Mouse (Mus musculus) CH12.LX (cell line): ENCODE measurements around the gene Dennd2c.

Experiments used
- CHD2 ChIP-seq: IDR thresholded peaks from 2 replicates; pipeline ENCODE4 v1.6.1; 2011; ENCODE audit warnings: low read length, improper control_type of control experiment
- CTCF ChIP-seq, 2 experiments: IDR thresholded peaks in 1 of 2; conservative IDR thresholded peaks in 1 of 2; 2 replicates each; pipeline ENCODE4 v1.5.1; 2011 to 2012; ENCODE audit warnings: low read depth in 2 of 2, low read length in 2 of 2, improper control_type of control experiment in 1 of 2, inconsistent platforms in 1 of 2, mild to moderate bottlenecking in 1 of 2, moderate library complexity in 1 of 2
- EP300 ChIP-seq: IDR thresholded peaks from 2 replicates; pipeline ENCODE4 v1.6.1; 2011; ENCODE audit warnings: low read length, improper control_type of control experiment
- IRF4 ChIP-seq: IDR thresholded peaks from 2 replicates; pipeline ENCODE4 v1.6.1; 2014; ENCODE audit warnings: low read depth, mild to moderate bottlenecking, inconsistent platforms, low read length, improper control_type of control experiment
- JUND ChIP-seq: conservative IDR thresholded peaks from 2 replicates; pipeline ENCODE4 v1.6.1; 2011; ENCODE audit warnings: low read depth, low read length, improper control_type of control experiment
- MAX ChIP-seq: IDR thresholded peaks from 2 replicates; pipeline ENCODE4 v1.6.1; 2011; ENCODE audit warnings: low read length, improper control_type of control experiment
- MXI1 ChIP-seq: IDR thresholded peaks from 2 replicates; pipeline ENCODE4 v1.6.1; 2011; ENCODE audit warnings: mild to moderate bottlenecking, low read depth, low read length, improper control_type of control experiment
- NRF1 ChIP-seq: IDR thresholded peaks from 2 replicates; pipeline ENCODE4 v1.6.1; 2014; ENCODE audit warnings: low read depth, mild to moderate bottlenecking, inconsistent platforms, low read length, improper control_type of control experiment, moderate library complexity
- POLR2A ChIP-seq: IDR thresholded peaks from 2 replicates; pipeline ENCODE4 v1.6.1; 2011; ENCODE audit warnings: low read depth, mild to moderate bottlenecking, improper control_type of control experiment, low read length
- POLR2AphosphoS2 ChIP-seq: IDR thresholded peaks from 2 replicates; pipeline ENCODE4 v1.6.1; 2011; ENCODE audit warnings: low read depth, low read length, improper control_type of control experiment
- SIN3A ChIP-seq: IDR thresholded peaks from 2 replicates; pipeline ENCODE4 v1.6.1; 2012; ENCODE audit warnings: low read length, improper control_type of control experiment, inconsistent platforms
- TCF12 ChIP-seq: IDR thresholded peaks from 2 replicates; pipeline ENCODE4 v1.6.1; 2014; ENCODE audit warnings: low read depth, mild to moderate bottlenecking, inconsistent platforms, low read length, improper control_type of control experiment
- USF1 ChIP-seq: IDR thresholded peaks from 2 replicates; pipeline ENCODE4 v1.6.1; 2014; ENCODE audit warnings: low read depth, mild to moderate bottlenecking, inconsistent platforms, low read length, improper control_type of control experiment

DNA sequence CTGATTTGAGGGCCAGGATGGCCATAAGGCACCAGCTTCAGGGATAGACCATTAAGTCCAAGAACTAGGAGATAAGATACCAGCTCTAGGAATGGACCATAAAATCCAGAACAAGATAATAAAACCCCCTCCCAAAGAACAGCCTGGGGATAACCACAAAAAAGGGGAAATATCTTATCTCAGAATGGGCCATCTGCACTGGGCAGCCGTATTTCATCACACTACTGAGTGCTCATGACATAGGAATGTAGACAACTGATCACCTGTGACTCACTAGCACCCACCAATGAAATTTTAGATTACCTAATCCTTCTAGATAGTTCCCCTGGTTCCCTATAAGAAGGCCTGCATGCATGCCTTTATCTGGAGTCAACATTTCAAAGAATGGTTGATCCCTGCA, 109.7 kb downstream of the Dennd2c start:
- no peak for TF ChIP-seq MAX
- TF ChIP-seq POLR2A: no peak
- TF ChIP-seq POLR2AphosphoS2: no peak
- TF ChIP-seq CTCF (conservative IDR thresholded peaks at IDR 0.05 in 1 of 2, IDR thresholded peaks at IDR 0.05 in 1 of 2; ENCODE audit: low read depth in 2 of 2, low read length in 2 of 2): no peak
- no peak for TF ChIP-seq CHD2
- TF ChIP-seq MXI1: no peak
- no peak for TF ChIP-seq SIN3A
- TF ChIP-seq NRF1: no peak
- no peak for TF ChIP-seq TCF12
- TF ChIP-seq USF1: no peak
- no peak for TF ChIP-seq JUND
- no peak for TF ChIP-seq EP300
- no peak for TF ChIP-seq IRF4
